In genomic region chr4:128887641-128888091, GRCm38 (mm10) we compare ENCODE assay signal across 10 mouse cellular contexts. TPM values are rescaled to one million over a fixed set of nuclear protein-coding genes. Genes with fewer than 3 reads are reported as not detected.
DNase-seq lines count a peak whose midpoint lies in the region; ATAC-seq lines count a peak whose summit lies in the region.
"Had no signal": no experiment of that assay in that cellular context is flagged by ENCODE, and none has a peak within 500 bp of the region (broad histone marks: within the 10 kb centered on the region; RNA-seq: fewer than 3 reads in every experiment).

No protein-coding gene starts in this region.

- WGBS in forebrain, embryonic 13.5 days: 48% methylated on average over 9 of the region's 9 CpGs
- 61% methylated on average over 9 of the region's 9 CpGs for WGBS in forebrain, embryonic 11.5 days
- WGBS in neural tube, embryonic 12.5 days: 52% methylated on average over 9 of the region's 9 CpGs
- WGBS in embryonic facial prominence, embryonic 12.5 days: 61% methylated on average over 9 of the region's 9 CpGs
- WGBS in neural tube, embryonic 14.5 days: 30% methylated on average over 9 of the region's 9 CpGs

- no peaks in the 10 kb centered on the region for H3K9me3 ChIP-seq in forebrain, embryonic 13.5 days (replicated peaks)
- no peaks in the 10 kb centered on the region for H3K9me3 ChIP-seq in forebrain, embryonic 11.5 days (ENCODE audit: control insufficient read depth, low read length)
- no peaks in the 10 kb centered on the region for H3K9me3 ChIP-seq in neural tube, embryonic 12.5 days
- H3K9me3 ChIP-seq in embryonic facial prominence, embryonic 12.5 days: no peaks in the 10 kb centered on the region
- no peaks in the 10 kb centered on the region for H3K9me3 ChIP-seq in neural tube, embryonic 14.5 days (ENCODE audit: control insufficient read depth, low read length)
- H3K9me3 ChIP-seq: embryonic facial prominence, embryonic 13.5 days; liver, embryonic 13.5 days had no signal

- no peak for DNase-seq in forebrain, embryonic 11.5 days (ENCODE audit: low spot score)
- DNase-seq in neural tube, embryonic 10.5 days (ENCODE audit: extremely low spot score, low spot score): no peak
- DNase-seq in thymus, postnatal 10 days (ENCODE audit: low spot score in 2 of 2): no peak
- DNase-seq in yolk sac, embryonic 10.5 days (ENCODE audit: low spot score): no peak
- DNase-seq: liver, embryonic 13.5 days had no signal

- peaks cover 50% of the 10 kb centered on the region for H3K4me1 ChIP-seq in forebrain, embryonic 13.5 days
- peaks cover 3% of the 10 kb centered on the region; the same call in 1 of the 2 replicates for H3K4me1 ChIP-seq in forebrain, embryonic 11.5 days (replicated peaks; ENCODE audit: control insufficient read depth, insufficient read depth, low read length)
- peaks cover 49% of the 10 kb centered on the region for H3K4me1 ChIP-seq in neural tube, embryonic 12.5 days
- H3K4me1 ChIP-seq in embryonic facial prominence, embryonic 12.5 days: peaks cover 34% of the 10 kb centered on the region
- H3K4me1 ChIP-seq in neural tube, embryonic 14.5 days (ENCODE audit: control insufficient read depth, insufficient read depth, low read length): peaks cover 31% of the 10 kb centered on the region

- H3K4me2 ChIP-seq in forebrain, embryonic 13.5 days: no peak overlapping the region
- H3K4me2 ChIP-seq in forebrain, embryonic 11.5 days (ENCODE audit: low read depth, low read length, severe bottlenecking): no peak overlapping the region
- H3K4me2 ChIP-seq in neural tube, embryonic 12.5 days (replicated peaks): peak overlapping the region; percentile 36; the same call in 1 of the 2 replicates
- H3K4me2 ChIP-seq in embryonic facial prominence, embryonic 12.5 days (replicated peaks): no peak overlapping the region
- H3K4me2 ChIP-seq in neural tube, embryonic 14.5 days (ENCODE audit: low read depth, low read length): 0 out of 2 replicates have a peak overlapping the region, but pooled peaks have one; percentile 33
- H3K4me2 ChIP-seq: embryonic facial prominence, embryonic 13.5 days; liver, embryonic 13.5 days had no signal

- peaks cover 5% of the 10 kb centered on the region; the same call in 1 of the 2 replicates for H3K27me3 ChIP-seq in forebrain, embryonic 13.5 days
- H3K27me3 ChIP-seq in forebrain, embryonic 11.5 days (ENCODE audit: control insufficient read depth, insufficient read depth, low read length): 0 out of 2 replicates have a peak, but pooled peaks cover 4% of the 10 kb centered on the region
- 0 out of 2 replicates have a peak, but pooled peaks cover under 1% of the 10 kb centered on the region for H3K27me3 ChIP-seq in neural tube, embryonic 12.5 days (replicated peaks)
- no peaks in the 10 kb centered on the region; the same call in 1 of the 2 replicates for H3K27me3 ChIP-seq in embryonic facial prominence, embryonic 12.5 days
- no peaks in the 10 kb centered on the region for H3K27me3 ChIP-seq in neural tube, embryonic 14.5 days (ENCODE audit: control insufficient read depth, insufficient read depth, low read length)
- H3K27me3 ChIP-seq: embryonic facial prominence, embryonic 13.5 days had no signal

- H3K4me3 ChIP-seq in forebrain, embryonic 13.5 days: no peak overlapping the region
- H3K4me3 ChIP-seq in forebrain, embryonic 11.5 days (ENCODE audit: low read depth, low read length): no peak overlapping the region
- no peak overlapping the region for H3K4me3 ChIP-seq in neural tube, embryonic 12.5 days
- H3K4me3 ChIP-seq in embryonic facial prominence, embryonic 12.5 days: no peak overlapping the region
- H3K4me3 ChIP-seq in neural tube, embryonic 14.5 days (ENCODE audit: low read depth, low read length): no peak overlapping the region
- H3K4me3 ChIP-seq: embryonic facial prominence, embryonic 13.5 days; liver, embryonic 13.5 days had no signal

- peak overlapping the region; percentile 0; the same call in 1 of the 2 replicates for H3K27ac ChIP-seq in forebrain, embryonic 13.5 days
- H3K27ac ChIP-seq in forebrain, embryonic 11.5 days (ENCODE audit: low read depth, low read length): no peak overlapping the region
- no peak overlapping the region for H3K27ac ChIP-seq in neural tube, embryonic 12.5 days
- 0 out of 2 replicates have a peak overlapping the region, but pooled peaks have one; percentile 3 for H3K27ac ChIP-seq in embryonic facial prominence, embryonic 12.5 days
- H3K27ac ChIP-seq in neural tube, embryonic 14.5 days (ENCODE audit: low read depth, low read length): peak overlapping the region; percentile 28; the same call in 1 of the 2 replicates
- H3K27ac ChIP-seq: embryonic facial prominence, embryonic 13.5 days; liver, embryonic 13.5 days had no signal

- H3K36me3 ChIP-seq in forebrain, embryonic 13.5 days (ENCODE audit: poor library complexity, severe bottlenecking): no peaks in the 10 kb centered on the region
- no peaks in the 10 kb centered on the region; the same call in 1 of the 2 replicates for H3K36me3 ChIP-seq in forebrain, embryonic 11.5 days (ENCODE audit: control insufficient read depth, insufficient read depth, low read length)
- no peaks in the 10 kb centered on the region; the same call in 1 of the 2 replicates for H3K36me3 ChIP-seq in neural tube, embryonic 12.5 days
- H3K36me3 ChIP-seq in embryonic facial prominence, embryonic 12.5 days: peaks cover 4% of the 10 kb centered on the region; the same call in 1 of the 2 replicates
- H3K36me3 ChIP-seq in neural tube, embryonic 14.5 days (ENCODE audit: control insufficient read depth, insufficient read depth, low read length): no peaks in the 10 kb centered on the region
- H3K36me3 ChIP-seq: liver, embryonic 13.5 days had no signal

- H3K9ac ChIP-seq in forebrain, embryonic 13.5 days: 0 out of 2 replicates have a peak overlapping the region, but pooled peaks have one; percentile 12
- no peak overlapping the region for H3K9ac ChIP-seq in forebrain, embryonic 11.5 days (ENCODE audit: low read length)
- 0 out of 2 replicates have a peak overlapping the region, but pooled peaks have one; percentile 10 for H3K9ac ChIP-seq in neural tube, embryonic 12.5 days
- no peak overlapping the region for H3K9ac ChIP-seq in embryonic facial prominence, embryonic 12.5 days
- no peak overlapping the region; the same call in 1 of the 2 replicates for H3K9ac ChIP-seq in neural tube, embryonic 14.5 days (replicated peaks; ENCODE audit: low read depth, low read length)
- H3K9ac ChIP-seq: liver, embryonic 13.5 days had no signal

- no peak for ATAC-seq in forebrain, embryonic 13.5 days
- ATAC-seq in forebrain, embryonic 11.5 days (replicated peaks; ENCODE audit: low FRiP score): no peak
- ATAC-seq in neural tube, embryonic 12.5 days (ENCODE audit: low FRiP score, low read depth): no peak
- ATAC-seq in embryonic facial prominence, embryonic 12.5 days (ENCODE audit: insufficient number of reproducible peaks, insufficient read depth, low FRiP score, low TSS enrichment): no peak
- no peak for ATAC-seq in neural tube, embryonic 14.5 days (ENCODE audit: low read depth)

RNA-seq across cellular contexts. Expression of gene Trim62, which starts 4.3 kb away (rescaled TPM):
- polyA plus RNA-seq in forebrain, embryonic 13.5 days (2015; fragmentation: Nextera tagmentation; extraction: Ambion mirVana): 6.7 and 7.6 TPM in 2 replicates
- polyA plus RNA-seq in forebrain, embryonic 11.5 days (2014; fragmentation: Nextera tagmentation; extraction: Ambion mirVana): 9.4 and 11.0 TPM in 2 replicates
- polyA plus RNA-seq in neural tube, embryonic 12.5 days (2016; fragmentation: Nextera tagmentation; extraction: Ambion mirVana): 25.2 and 30.6 TPM in 2 replicates
- 18.8 and 19.7 TPM in 2 replicates for polyA plus RNA-seq in embryonic facial prominence, embryonic 12.5 days (2016; fragmentation: Nextera tagmentation; extraction: Ambion mirVana)
- polyA plus RNA-seq in neural tube, embryonic 14.5 days (2014; fragmentation: Nextera tagmentation; extraction: Ambion mirVana): 28.8 and 31.1 TPM in 2 replicates

Comparison
In these comparisons a context has a peak if more than half of its experiments do, and no peak if none do; other contexts are left out.
1. H3K27ac ChIP-seq: peak in forebrain, embryonic 13.5 days (single experiment), embryonic facial prominence, embryonic 12.5 days (single experiment) and neural tube, embryonic 14.5 days (single experiment); none in forebrain, embryonic 11.5 days (single experiment) and neural tube, embryonic 12.5 days (single experiment).
2. H3K9ac ChIP-seq: peak in forebrain, embryonic 13.5 days (single experiment) and neural tube, embryonic 12.5 days (single experiment); none in forebrain, embryonic 11.5 days (single experiment), embryonic facial prominence, embryonic 12.5 days (single experiment) and neural tube, embryonic 14.5 days (single experiment).
3. H3K4me2 ChIP-seq: peak in neural tube, embryonic 12.5 days (single experiment) and neural tube, embryonic 14.5 days (single experiment); none in forebrain, embryonic 13.5 days (single experiment), forebrain, embryonic 11.5 days (single experiment) and embryonic facial prominence, embryonic 12.5 days (single experiment).